Mouse (Mus musculus): ENCODE measurements at regions not wholly inside any gene's neighbourhood (a gene's known extent, or its start where the extent isn't known, plus 50 kb on each side); places are given as distances from the start of the nearest gene placed in this dataset.
A peak's percentile ranks its signal among the peaks of the same experiment; 100 is the strongest.

DNA sequence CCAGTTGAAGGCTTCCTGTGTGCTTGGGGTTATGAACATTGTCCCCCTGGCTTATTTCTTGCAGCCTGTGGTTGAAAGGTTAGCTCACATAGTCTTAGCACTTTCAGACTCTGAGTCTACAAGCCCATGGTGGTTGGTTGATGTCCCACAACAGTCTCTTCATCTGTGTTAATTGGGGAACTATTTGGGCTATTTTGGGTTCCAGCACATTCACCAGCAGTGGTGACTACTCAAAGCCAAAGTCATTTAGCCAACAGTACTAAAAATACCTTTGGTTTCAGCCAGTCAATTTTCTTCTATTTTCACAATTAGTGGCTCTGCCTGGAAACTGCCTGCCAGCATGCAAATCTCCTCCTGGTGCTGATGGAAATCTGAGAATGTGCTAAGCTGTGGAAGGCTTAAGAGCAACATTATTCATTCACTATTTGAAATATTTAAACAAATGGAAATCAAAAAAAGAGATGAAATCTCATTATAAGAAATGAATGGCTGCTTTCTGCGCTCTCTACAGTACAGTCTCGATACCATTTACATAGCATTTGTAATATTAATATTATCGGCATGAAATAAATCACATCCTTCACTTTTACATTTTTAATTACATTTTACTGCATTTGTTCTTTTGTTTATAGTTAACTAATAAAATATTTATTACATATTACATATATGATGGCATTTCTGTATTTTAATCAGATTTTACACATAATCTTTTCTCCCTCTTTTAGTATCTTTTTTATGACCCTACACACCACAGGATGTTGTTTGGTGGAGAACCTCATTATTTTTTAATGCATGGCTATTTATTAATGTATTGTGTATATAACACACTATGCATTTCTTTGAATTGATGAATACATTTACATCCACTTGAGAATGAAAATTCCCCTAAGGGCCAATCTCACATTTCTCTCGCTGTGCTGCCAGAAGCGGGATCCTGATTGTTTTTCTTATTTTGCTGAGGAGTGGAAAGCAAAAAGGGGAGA, 1023.5 kb downstream of the Car8 start:
- no peak for DNase-seq

DNA sequence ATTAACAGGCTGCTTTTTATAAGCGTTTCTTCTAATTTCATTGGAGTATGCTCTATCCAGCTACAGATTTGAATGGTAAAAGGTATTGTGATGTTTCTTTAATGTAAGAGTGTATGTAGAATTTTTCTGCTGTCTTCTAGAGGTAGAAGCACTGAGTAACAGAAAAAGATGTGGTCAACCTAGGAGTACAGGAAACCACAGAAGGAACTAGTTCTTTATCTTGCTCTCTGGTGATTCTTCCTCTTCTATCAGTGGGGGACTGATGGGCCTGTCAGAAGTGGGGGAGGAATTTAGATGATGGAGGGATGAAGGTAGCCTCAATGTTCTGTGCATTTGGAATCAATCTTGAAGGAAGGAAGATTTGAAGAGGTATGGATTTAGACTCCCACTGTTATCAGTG, 1031.9 kb downstream of the Car8 start:
- DNase-seq: no peak

- DNase-seq: no peak
These were observed 1037.0 kb downstream of the Car8 start for GRCm38 (mm10) chr4:7201816-7202215.

DNA sequence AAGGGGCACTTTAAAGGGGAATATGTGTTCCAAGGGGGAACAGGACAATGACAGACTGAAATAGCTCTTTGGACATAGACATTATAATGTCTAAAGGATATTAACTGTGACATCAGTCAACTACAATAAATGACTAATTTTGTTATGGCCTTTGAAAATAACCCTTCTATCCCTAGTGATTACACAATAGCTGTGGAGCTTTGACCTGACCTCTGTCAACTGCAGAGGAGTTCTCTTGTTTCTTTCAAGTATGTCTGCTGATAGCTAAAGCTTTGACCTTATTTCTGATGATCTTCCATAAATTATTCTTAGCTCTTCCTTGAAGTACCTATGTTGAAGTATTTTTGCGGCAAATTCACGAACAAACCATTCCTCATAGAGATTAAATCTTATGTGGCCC, 1038.9 kb downstream of the Car8 start:
- DNase-seq: no peak

DNA sequence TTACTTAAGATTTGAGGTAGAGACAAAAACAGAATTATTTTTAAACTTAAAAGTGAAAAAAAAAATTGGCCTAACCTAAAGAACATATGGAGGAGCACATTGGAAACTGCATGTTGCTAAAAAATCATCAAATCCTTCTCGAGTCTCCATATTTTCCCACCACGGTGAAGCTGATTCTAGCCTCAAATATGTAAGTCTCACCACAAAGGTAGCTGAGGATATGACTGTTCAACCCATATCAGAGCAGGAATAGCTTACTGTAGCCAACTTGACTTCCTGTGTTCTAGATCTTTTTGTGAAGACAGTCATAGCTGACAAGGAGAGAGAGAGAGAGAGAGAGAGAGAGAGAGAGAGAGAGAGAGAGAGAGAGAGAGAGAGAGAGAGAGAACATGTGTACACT, 1039.8 kb downstream of the Car8 start:
- peak; percentile 18 for DNase-seq

DNA sequence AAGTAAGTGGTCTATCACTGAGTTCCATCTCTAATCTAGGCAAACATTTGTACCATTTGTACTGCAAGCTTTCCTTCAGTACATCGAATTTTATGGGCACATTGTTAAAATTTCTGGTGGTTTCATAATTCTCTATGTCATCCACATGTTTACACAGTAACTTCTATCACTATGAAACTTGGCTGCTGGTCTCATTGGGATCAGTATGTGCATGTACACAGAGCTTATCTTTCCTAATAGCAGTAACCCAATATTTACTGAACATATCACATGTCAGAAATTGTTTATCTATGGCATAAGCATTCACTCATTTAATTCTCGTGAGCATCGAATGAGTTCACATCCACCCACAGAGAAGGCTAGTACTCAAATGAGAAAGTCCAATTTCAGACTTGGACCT, 1042.3 kb downstream of the Car8 start:
- DNase-seq: no peak

- no peak for DNase-seq
These were observed 1043.2 kb downstream of the Car8 start for GRCm38 (mm10) chr4:7195619-7196018.

DNA sequence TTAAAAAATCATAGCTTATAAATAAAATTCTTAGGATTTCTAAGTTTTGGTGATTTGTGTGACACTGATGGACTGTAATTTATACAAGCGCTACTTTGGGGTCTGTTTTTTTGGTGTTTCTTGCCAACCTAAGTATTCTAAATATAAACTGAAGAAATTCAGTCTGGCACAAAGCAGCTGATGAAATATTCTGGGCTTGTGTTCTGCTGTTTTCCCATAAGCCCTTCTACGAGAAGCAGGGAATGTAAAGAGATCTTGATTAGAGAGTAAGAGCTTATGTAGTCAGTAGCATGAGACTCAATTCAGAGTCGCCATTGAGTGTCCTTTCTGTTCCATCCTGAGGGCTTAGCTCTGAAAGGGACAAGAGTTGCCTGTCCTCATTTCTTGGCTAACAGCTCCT, 1046.9 kb downstream of the Car8 start:
- DNase-seq: no peak

DNA sequence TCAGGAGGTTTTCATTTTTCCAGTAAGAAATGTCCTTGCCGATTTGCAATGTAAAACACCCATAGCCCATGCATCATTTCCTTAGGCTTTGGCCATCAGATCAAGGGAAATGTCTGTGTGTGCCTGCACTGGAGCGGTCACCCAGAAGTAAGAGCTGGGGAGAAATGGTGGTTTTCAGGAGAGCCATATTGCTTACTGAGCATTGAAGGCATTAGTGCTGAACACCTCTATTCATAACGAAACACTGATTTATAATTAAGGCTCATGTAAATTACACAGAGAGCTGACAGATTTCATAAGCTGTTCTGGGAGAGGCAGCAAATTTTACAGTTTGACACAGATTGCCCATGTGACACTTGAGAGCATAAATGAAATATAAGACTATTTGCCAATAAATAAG, 1047.6 kb downstream of the Car8 start:
- no peak for DNase-seq

DNA sequence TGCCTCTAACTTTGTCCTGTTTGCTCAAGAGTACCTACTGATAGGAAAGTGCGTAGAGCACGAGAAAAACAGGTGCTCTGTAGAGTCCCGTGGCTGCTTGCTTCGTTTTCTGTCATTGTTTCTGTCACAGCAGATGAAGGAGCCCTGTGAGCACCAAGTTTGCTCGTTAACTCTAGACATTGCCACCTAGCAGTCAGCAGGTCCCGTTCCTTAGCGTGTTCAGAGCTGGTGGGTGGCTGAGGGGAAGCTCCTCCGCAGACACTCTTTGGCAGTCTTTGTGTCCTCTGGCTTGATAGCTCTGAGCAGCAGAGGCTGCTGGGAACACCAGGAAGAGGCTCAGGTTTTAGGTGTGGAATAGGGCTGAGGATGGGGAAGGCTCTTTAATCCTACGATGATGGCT, 1063.8 kb downstream of the Car8 start:
- no peak for DNase-seq

GRCm38 (mm10) chr4:7172528-7173306, 1066.1 kb downstream of the Car8 start:
- no peak for DNase-seq

DNA sequence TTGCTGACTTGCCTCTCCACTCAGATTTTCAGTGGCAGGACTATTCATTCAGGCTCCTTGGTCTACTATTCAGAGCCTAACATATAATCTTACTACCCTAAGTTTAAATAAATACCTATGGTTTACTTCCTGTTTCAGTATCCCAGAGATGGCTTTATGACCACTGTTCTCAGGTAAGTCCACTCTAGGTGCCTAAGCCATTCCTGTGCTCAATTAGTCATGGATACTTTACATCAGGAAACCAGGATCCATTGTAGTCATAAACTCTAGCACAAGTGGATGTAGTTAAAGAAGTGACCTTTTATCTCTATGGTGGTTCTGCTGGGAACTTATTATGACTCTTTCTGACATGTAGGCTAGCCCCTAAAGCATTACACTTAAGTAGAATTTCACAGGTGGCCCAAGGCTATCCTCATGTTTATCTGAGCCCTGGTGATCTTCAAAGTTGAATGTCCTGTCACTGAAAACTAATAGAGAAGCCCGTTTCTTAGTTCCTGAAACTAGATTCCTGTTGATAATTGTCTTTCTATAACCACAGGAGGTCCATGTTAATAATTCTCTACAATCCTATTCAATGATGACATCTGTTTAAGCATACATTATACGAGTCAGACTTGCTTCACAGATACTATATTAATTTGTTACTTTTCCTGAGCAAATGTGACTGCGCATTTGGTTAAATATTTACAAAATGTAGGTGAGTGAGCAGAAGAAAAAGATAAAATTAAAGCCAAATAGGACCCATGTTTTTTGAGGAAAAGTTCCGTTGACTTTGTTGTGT, 1067.0 kb downstream of the Car8 start:
- no peak for DNase-seq

DNA sequence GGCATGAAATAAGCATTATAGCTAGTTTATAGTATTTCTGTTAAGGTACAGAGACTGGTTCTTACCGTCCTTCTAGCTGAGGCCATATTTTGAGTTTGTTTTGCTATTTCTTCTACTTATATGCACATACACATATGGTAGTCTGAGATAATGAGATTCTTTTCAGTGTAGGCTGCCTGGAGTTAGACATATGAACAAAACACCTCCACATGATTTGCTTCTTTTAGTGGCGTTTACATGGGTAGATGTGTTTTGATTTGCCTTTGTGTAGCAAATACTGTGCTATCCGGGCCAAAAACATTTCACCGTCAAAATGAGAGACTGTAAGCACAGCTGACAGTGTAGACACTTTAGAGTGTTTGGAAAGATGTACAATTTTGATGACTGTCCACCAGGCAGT, 1077.4 kb downstream of the Car8 start:
- DNase-seq: no peak

DNA sequence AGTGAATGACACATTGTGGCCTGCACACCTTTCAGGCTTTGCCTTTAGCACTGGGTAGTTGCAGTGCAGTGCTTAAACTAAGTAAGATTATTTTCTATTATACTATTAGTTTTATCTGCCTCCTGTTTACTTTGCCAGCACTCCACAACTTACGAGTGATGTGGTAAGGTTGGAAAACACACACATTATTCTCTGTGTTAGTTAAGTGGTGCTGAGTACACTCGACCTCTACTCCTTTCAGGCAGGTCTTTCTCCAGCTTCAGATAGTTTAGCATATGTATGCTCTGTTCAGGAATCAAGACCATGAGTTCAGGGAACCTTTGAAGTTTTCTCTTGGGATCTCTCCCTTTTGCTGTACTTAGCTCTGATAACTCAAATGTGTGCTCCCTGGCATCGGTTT, 1081.0 kb downstream of the Car8 start:
- no peak for DNase-seq

GRCm38 (mm10) chr4:7154256-7154655, 1084.6 kb downstream of the Car8 start:
- DNase-seq: no peak

- no peak for DNase-seq
These were observed 1085.0 kb downstream of the Car8 start for GRCm38 (mm10) chr4:7153835-7154234.

GRCm38 (mm10) chr4:7145756-7146155, 1093.1 kb downstream of the Car8 start:
- no peak for DNase-seq

DNA sequence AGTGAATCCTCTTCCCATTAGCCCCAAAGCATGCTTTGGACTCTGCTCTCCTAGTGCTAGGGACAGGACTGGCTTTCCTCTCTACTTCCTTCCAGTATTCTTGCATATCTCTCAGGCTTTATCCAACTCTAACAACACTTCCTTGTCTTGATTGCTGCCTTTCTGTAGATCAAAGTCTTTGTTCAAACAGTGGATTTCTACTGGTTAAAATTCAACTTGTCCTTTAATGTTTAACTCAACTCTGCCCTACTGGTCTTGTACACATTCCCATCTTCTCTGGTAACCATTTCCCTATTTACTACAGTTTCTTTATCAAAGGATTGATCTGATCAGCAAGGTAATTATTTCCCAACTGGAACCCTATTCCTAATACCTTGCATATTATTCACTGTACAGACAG, 1094.6 kb downstream of the Car8 start:
- no peak for DNase-seq

- no peak for DNase-seq
These were observed 1095.2 kb downstream of the Car8 start for GRCm38 (mm10) chr4:7143676-7144075.

GRCm38 (mm10) chr4:7142781-7143180, 1096.1 kb downstream of the Car8 start:
- DNase-seq: no peak

- DNase-seq: no peak
These were observed 1126.7 kb downstream of the Car8 start for GRCm38 (mm10) chr4:7112159-7112558.

GRCm38 (mm10) chr4:7092957-7093356, 1145.9 kb downstream of the Car8 start:
- DNase-seq: no peak

- no peak for DNase-seq
These were observed 1147.5 kb downstream of the Car8 start for GRCm38 (mm10) chr4:7091201-7091814.

Measured in right cerebral cortex, adult 18-20 months (tissue).